Mouse (Mus musculus): ENCODE results near the gene Batf3. TPM values are rescaled to one million over a fixed set of nuclear protein-coding genes. Genes with fewer than 3 reads are reported as not detected.

Batf3 gene
- not detected for total RNA-seq (2023)

DNA sequence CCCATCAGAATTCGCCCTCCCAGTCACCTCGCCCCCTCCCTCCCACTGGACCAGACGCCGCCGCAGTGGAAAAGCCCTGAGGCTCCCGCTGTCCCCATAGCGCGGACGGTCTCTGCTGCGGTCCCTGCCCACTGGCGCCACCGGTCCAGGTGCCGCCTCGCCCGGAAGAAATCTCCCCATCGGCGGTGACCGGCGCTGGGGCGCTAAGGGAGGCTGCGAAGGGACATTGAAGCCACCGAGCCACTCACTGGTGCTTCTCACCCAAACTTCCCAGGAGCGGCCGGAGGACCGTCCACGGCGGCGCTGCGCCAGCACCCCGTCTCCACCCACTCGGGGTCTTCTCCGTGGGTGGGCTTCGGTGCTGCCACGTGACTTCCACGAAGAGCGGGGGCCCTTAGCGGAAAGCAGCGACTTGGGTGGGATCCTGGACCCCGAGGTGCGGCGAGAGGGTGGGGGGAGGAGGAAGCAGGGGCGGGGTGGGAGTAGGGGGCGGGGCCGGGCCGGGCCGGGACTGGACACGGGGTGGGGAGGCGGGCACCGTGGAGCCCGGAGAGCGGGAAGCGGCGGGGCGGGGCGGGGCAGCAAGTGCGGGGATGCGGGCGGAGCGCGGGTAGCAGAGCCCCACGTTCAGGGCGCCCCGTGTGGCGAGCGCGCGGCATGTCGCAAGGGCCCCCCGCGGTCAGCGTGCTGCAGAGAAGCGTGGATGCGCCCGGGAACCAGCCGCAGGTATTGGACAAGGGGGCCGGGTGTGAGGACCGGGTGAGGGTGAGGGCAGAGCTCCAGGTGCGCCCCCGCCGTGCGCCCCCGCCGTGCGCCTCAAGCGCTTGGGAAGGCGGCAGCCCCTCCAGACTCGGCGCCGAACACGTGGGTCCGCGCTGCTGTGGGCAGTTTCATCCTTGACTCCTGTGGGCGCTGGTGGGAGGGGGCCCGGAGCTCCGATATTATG, at the start of gene Batf3:
Batf3 (plus strand) TSS at position 46 of the 946 bp plus-strand sequence.

GRCm38 (mm10) chr1:191062781-191063485, 34.7 kb upstream of the Batf3 start, which contains the start of the genes Tatdn3 and Nsl1:
Gene Tatdn3, minus strand, starts transcription at chr1:191062932.
Gene Nsl1, plus strand, starts transcription at chr1:191063012.

Other genes with a start within 250 kb of the Batf3 start
- 16.3 TPM for gene Rps6kc1, start 186.1 kb upstream of the Batf3 start, total RNA-seq (2023)
- 63.3 TPM for gene Angel2, start 172.7 kb upstream of the Batf3 start, total RNA-seq (2023)
- not detected for gene Vash2, start 118.6 kb upstream of the Batf3 start, total RNA-seq (2023)
- gene Flvcr1, start 71.7 kb upstream of the Batf3 start, total RNA-seq (2023) = 32.1 TPM
- gene Spata45, start 61.2 kb upstream of the Batf3 start, total RNA-seq (2023) = not detected
- 11.1 TPM for gene Tatdn3, start 34.9 kb upstream of the Batf3 start, total RNA-seq (2023)
- 0.70 TPM for gene Nsl1, start 34.8 kb upstream of the Batf3 start, total RNA-seq (2023)
- gene Fam71a, start 67.0 kb downstream of the Batf3 start, total RNA-seq (2023) = not detected
- 43.6 TPM for gene Atf3, start 120.2 kb downstream of the Batf3 start, total RNA-seq (2023)
- 12.7 TPM for gene Nenf, start 220.3 kb downstream of the Batf3 start, total RNA-seq (2023)
- gene Tmem206, start 228.1 kb downstream of the Batf3 start, total RNA-seq (2023) = 10.3 TPM